Mouse (Mus musculus) adrenal gland (tissue): ENCODE measurements around the gene Xpnpep3.
"Not testable (repeated sequence)": the region's sequence is repeated elsewhere in the genome, so short reads cannot be mapped to it uniquely, and the experiment has no call there.

Experiments used
- intact Hi-C: fragments of 180-260 bp; cut with DNase I; formaldehyde crosslinking; loops from one replicate; pipeline ENCODE4 v1.15.1; 2025

Xpnpep3 gene

GRCm38 (mm10) chr15:81475654-81476053 lies 75.7 kb downstream of the Xpnpep3 start:
- intact Hi-C loops, result no loop called here

GRCm38 (mm10) chr15:81476597-81476996 lies 76.7 kb downstream of the Xpnpep3 start:
- intact Hi-C loops, result no loop called here

GRCm38 (mm10) chr15:81479446-81480213 lies 79.7 kb downstream of the Xpnpep3 start:
- intact Hi-C loops, result no loop called here

GRCm38 (mm10) chr15:81480284-81480683 lies 80.3 kb downstream of the Xpnpep3 start:
- intact Hi-C loops, result not testable (repeated sequence)

- intact Hi-C loops, result no loop called here
Observed at GRCm38 (mm10) chr15:81480977-81481379, 81.0 kb downstream of the Xpnpep3 start.

GRCm38 (mm10) chr15:81482966-81483365 lies 83.0 kb downstream of the Xpnpep3 start:
- intact Hi-C loops, result no loop called here

GRCm38 (mm10) chr15:81483691-81484090 lies 83.8 kb downstream of the Xpnpep3 start:
- intact Hi-C loops, result no loop called here

GRCm38 (mm10) chr15:81485483-81485882 lies 85.5 kb downstream of the Xpnpep3 start:
- intact Hi-C loops, result no loop called here

- intact Hi-C loops, result no loop called here
Observed at GRCm38 (mm10) chr15:81503466-81503865, 103.5 kb downstream of the Xpnpep3 start.

- intact Hi-C loops, result no loop called here
Observed at GRCm38 (mm10) chr15:81503995-81504394, 104.1 kb downstream of the Xpnpep3 start.
